In genomic region chr7:133775179-133775578, GRCm38 (mm10) we compare ENCODE assay signal across 10 mouse cellular contexts. TPM values are rescaled to one million over a fixed set of nuclear protein-coding genes. Genes with fewer than 3 reads are reported as not detected.
A peak's percentile ranks its signal among the peaks of the same experiment; 100 is the strongest.
DNase-seq lines count a peak whose midpoint lies in the region; ATAC-seq and TF ChIP-seq lines count a peak whose summit lies in the region.
"Had no signal": no experiment of that assay in that cellular context is flagged by ENCODE, and none has a peak within 500 bp of the region (broad histone marks: within the 10 kb centered on the region; RNA-seq: fewer than 3 reads in every experiment).

No protein-coding gene starts in this region.

- DNase-seq in heart, postnatal 25 days (ENCODE audit: low spot score), result no peak
- no peak for DNase-seq in urinary bladder, postnatal 14 days (ENCODE audit: low spot score)
- DNase-seq in spleen, postnatal 14 days (ENCODE audit: low spot score in 2 of 2), result no peak
- DNase-seq: layer of hippocampus, postnatal 36 days had no signal

- H3K4me2 ChIP-seq in heart, embryonic 14.5 days (ENCODE audit: low read length), result peak overlapping the region; percentile 91
- H3K4me2 ChIP-seq in embryonic facial prominence, embryonic 12.5 days (replicated peaks), result peak overlapping the region; percentile 87; the same call in 1 of the 2 replicates
- peak overlapping the region; percentile 81 for H3K4me2 ChIP-seq in intestine, postnatal 0 days (replicated peaks; ENCODE audit: low read depth)

- no peaks in the 10 kb centered on the region for H3K27me3 ChIP-seq in heart, embryonic 14.5 days (ENCODE audit: control insufficient read depth, insufficient read depth, low read length)
- H3K27me3 ChIP-seq in E14TG2a.4 (ENCODE audit: insufficient read depth, low read length), result peaks cover 7% of the 10 kb centered on the region
- peaks cover 11% of the 10 kb centered on the region for H3K27me3 ChIP-seq in embryonic facial prominence, embryonic 12.5 days
- no peaks in the 10 kb centered on the region for H3K27me3 ChIP-seq in intestine, postnatal 0 days (replicated peaks; ENCODE audit: control insufficient read depth, insufficient read depth, low read length)

- H3K36me3 ChIP-seq in heart, embryonic 14.5 days (ENCODE audit: control insufficient read depth, insufficient read depth, low read length), result no peaks in the 10 kb centered on the region
- no peaks in the 10 kb centered on the region for H3K36me3 ChIP-seq in E14TG2a.4 (ENCODE audit: insufficient read depth, low read length)
- H3K36me3 ChIP-seq in embryonic facial prominence, embryonic 12.5 days, result no peaks in the 10 kb centered on the region
- no peaks in the 10 kb centered on the region for H3K36me3 ChIP-seq in intestine, postnatal 0 days (ENCODE audit: control insufficient read depth, insufficient read depth)

- intact Hi-C loops in heart, postnatal 25 days (cut with DNase I), result no loop called here

- H3K9me3 ChIP-seq in heart, embryonic 14.5 days (ENCODE audit: control insufficient read depth, low read length), result no peaks in the 10 kb centered on the region
- no peaks in the 10 kb centered on the region for H3K9me3 ChIP-seq in E14TG2a.4 (ENCODE audit: low read length)
- H3K9me3 ChIP-seq in embryonic facial prominence, embryonic 12.5 days, result no peaks in the 10 kb centered on the region
- no peaks in the 10 kb centered on the region for H3K9me3 ChIP-seq in intestine, postnatal 0 days (ENCODE audit: control insufficient read depth)

- no peak overlapping the region for H3K9ac ChIP-seq in heart, embryonic 14.5 days (ENCODE audit: low read length)
- H3K9ac ChIP-seq in embryonic facial prominence, embryonic 12.5 days, result no peak overlapping the region
- no peak overlapping the region for H3K9ac ChIP-seq in intestine, postnatal 0 days (ENCODE audit: low read depth, low read length)

- H3K27ac ChIP-seq in heart, embryonic 14.5 days (replicated peaks in 1 of 2; ENCODE audit: control insufficient read depth in 1 of 2, insufficient read depth in 1 of 2, low read depth in 2 of 2, low read length in 2 of 2), result no peak overlapping the region
- H3K27ac ChIP-seq in embryonic facial prominence, embryonic 12.5 days, result no peak overlapping the region
- H3K27ac ChIP-seq in intestine, postnatal 0 days (ENCODE audit: low read depth, low read length), result no peak overlapping the region

- H3K4me3 ChIP-seq in heart, embryonic 14.5 days (ENCODE audit: control insufficient read depth in 1 of 2, insufficient read depth in 1 of 2, low read depth in 1 of 2, low read length in 2 of 2), result no peak overlapping the region
- peak overlapping the region; percentile 13 for H3K4me3 ChIP-seq in E14TG2a.4 (replicated peaks; ENCODE audit: low read length)
- no peak overlapping the region for H3K4me3 ChIP-seq in embryonic facial prominence, embryonic 12.5 days
- H3K4me3 ChIP-seq in intestine, postnatal 0 days (ENCODE audit: low read depth, low read length), result peak overlapping the region; percentile 67

- TF ChIP-seq CTCF in E14TG2a.4 (conservative IDR thresholded peaks at IDR 0.05; ENCODE audit: low read length), result no peak
- TF ChIP-seq CTCF in intestine, postnatal 0 days (IDR thresholded peaks at IDR 0.05; ENCODE audit: low read depth), result no peak

- H3K4me1 ChIP-seq in heart, embryonic 14.5 days (ENCODE audit: control insufficient read depth in 2 of 2, insufficient read depth in 2 of 2, low read length in 2 of 2), result peaks cover 7 to 18% of the 10 kb centered on the region in 2 experiments
- peaks cover 53% of the 10 kb centered on the region for H3K4me1 ChIP-seq in E14TG2a.4 (replicated peaks; ENCODE audit: low read depth, low read length)
- peaks cover 6% of the 10 kb centered on the region for H3K4me1 ChIP-seq in embryonic facial prominence, embryonic 12.5 days
- H3K4me1 ChIP-seq in intestine, postnatal 0 days (replicated peaks; ENCODE audit: control insufficient read depth, insufficient read depth, low read length), result peaks cover 6% of the 10 kb centered on the region; the same call in 1 of the 2 replicates

- WGBS in heart, embryonic 14.5 days, result 61% methylated on average over 5 of the region's 5 CpGs
- 77% methylated on average over 5 of the region's 5 CpGs for WGBS in embryonic facial prominence, embryonic 12.5 days
- WGBS in intestine, postnatal 0 days, result 23% methylated on average over 5 of the region's 5 CpGs

- ATAC-seq in heart, embryonic 14.5 days (ENCODE audit: insufficient number of reproducible peaks, insufficient read depth, low FRiP score, low read depth), result no peak
- no peak for ATAC-seq in embryonic facial prominence, embryonic 12.5 days (ENCODE audit: insufficient number of reproducible peaks, insufficient read depth, low FRiP score, low TSS enrichment)
- ATAC-seq in intestine, postnatal 0 days, result no peak
- ATAC-seq in activated CD4-positive, CD25-positive, alpha-beta regulatory T cell, adult 4 months, result no peak

RNA-seq across cellular contexts. Expression of gene Fank1, which starts 1.5 kb away (rescaled TPM):
- not detected in 2 replicates for polyA plus RNA-seq in heart, embryonic 14.5 days (2014; fragmentation: Nextera tagmentation; extraction: Ambion mirVana)
- not detected for total RNA-seq in heart, postnatal 25 days (2021)
- polyA plus RNA-seq in embryonic facial prominence, embryonic 12.5 days (2016; fragmentation: Nextera tagmentation; extraction: Ambion mirVana), result 0.43 and 0.53 TPM in 2 replicates
- 0.17 and 0.42 TPM in 2 replicates for polyA plus RNA-seq in intestine, postnatal 0 days (2015; fragmentation: Nextera tagmentation; extraction: Ambion mirVana)
- not detected for polyA plus RNA-seq in activated CD4-positive, CD25-positive, alpha-beta regulatory T cell, adult 4 months (2017; shearing (Covaris generic))
- total RNA-seq: megakaryocyte, adult 5-6 weeks had no signal

RNA-seq across cellular contexts. Expression of gene Dhx32, which starts 7.3 kb away (rescaled TPM):
- polyA plus RNA-seq in heart, embryonic 14.5 days (2014; fragmentation: Nextera tagmentation; extraction: Ambion mirVana), result 32.2 and 32.7 TPM in 2 replicates
- total RNA-seq in heart, postnatal 25 days (2021), result 10 to 100 TPM; 33.7 to 35.7 TPM
- polyA plus RNA-seq in embryonic facial prominence, embryonic 12.5 days (2016; fragmentation: Nextera tagmentation; extraction: Ambion mirVana), result 27.3 and 28.3 TPM in 2 replicates
- 43.8 and 50.2 TPM in 2 replicates for polyA plus RNA-seq in intestine, postnatal 0 days (2015; fragmentation: Nextera tagmentation; extraction: Ambion mirVana)
- 10 to 100 TPM in 1 of 2 experiments, 1 to 10 TPM in 1; 8.3 to 10.4 TPM for polyA plus RNA-seq in activated CD4-positive, CD25-positive, alpha-beta regulatory T cell, adult 4 months (2017; shearing (Covaris generic))

Comparison
In these comparisons a context has a peak if more than half of its experiments do, and no peak if none do; other contexts are left out.
1. H3K4me3 ChIP-seq: peak in E14TG2a.4 (single experiment) and intestine, postnatal 0 days (single experiment); none in heart, embryonic 14.5 days (0 of 2) and embryonic facial prominence, embryonic 12.5 days (single experiment).
2. Peak in every context shown above with its lines, with median percentiles within 50 percentile points of each other: H3K4me2 ChIP-seq.